ENCODE assay signal across 23 mouse cellular contexts in the genomic region with DNA sequence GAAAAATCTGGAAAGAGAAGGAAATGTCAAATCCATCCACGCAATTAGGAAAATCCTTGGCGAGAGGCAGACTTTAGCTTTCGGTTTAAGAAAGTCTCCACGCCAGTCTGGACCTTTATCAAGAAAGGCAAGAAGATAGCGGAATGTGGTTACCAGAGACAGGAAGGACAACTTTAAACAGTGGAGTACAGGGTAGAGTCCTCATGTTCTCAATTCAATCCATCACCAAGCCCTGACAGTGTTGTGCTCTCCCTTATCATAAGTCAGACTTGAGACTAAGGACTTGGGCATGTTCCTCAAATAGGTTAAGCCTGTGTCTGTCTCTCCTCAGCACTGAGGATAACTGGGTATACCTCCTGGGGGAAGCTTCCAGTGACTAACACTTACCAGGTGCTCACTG. TPM values are rescaled to one million over a fixed set of nuclear protein-coding genes. Genes with fewer than 3 reads are reported as not detected.
"Had no signal": no experiment of that assay in that cellular context is flagged by ENCODE, and none has a peak within 500 bp of the region (broad histone marks: within the 10 kb centered on the region; RNA-seq: fewer than 3 reads in every experiment).

No protein-coding gene starts in this region.

- H3K4me3 ChIP-seq: intestine, embryonic 15.5 days; kidney, embryonic 15.5 days; limb, embryonic 12.5 days; liver, embryonic 13.5 days; midbrain, embryonic 12.5 days; neural tube, embryonic 15.5 days had no signal

- H3K27me3 ChIP-seq: intestine, embryonic 15.5 days; neural tube, embryonic 15.5 days had no signal

- H3K9ac ChIP-seq: intestine, embryonic 15.5 days; kidney, embryonic 15.5 days; limb, embryonic 12.5 days; liver, embryonic 13.5 days; midbrain, embryonic 12.5 days; neural tube, embryonic 15.5 days had no signal

- H3K36me3 ChIP-seq: intestine, embryonic 15.5 days; kidney, embryonic 15.5 days; limb, embryonic 12.5 days; liver, embryonic 13.5 days; midbrain, embryonic 12.5 days; neural tube, embryonic 15.5 days had no signal

- H3K27ac ChIP-seq: intestine, embryonic 15.5 days; kidney, embryonic 15.5 days; limb, embryonic 12.5 days; liver, embryonic 13.5 days; midbrain, embryonic 12.5 days; neural tube, embryonic 15.5 days; stomach, postnatal 0 days had no signal

- H3K4me1 ChIP-seq: intestine, embryonic 15.5 days; kidney, embryonic 15.5 days; limb, embryonic 12.5 days had no signal

- DNase-seq: kidney, adult 18-20 months; kidney, postnatal 14 days; layer of hippocampus, adult 9-11 months; liver, embryonic 13.5 days; lung, adult 2 months; lung, postnatal 36 days; right cerebral cortex, adult 18-20 months; right cerebral cortex, postnatal 25 days; thymus, postnatal 4 days had no signal

- H3K4me2 ChIP-seq: intestine, embryonic 15.5 days; kidney, embryonic 15.5 days; limb, embryonic 12.5 days; liver, embryonic 13.5 days; midbrain, embryonic 12.5 days; neural tube, embryonic 15.5 days had no signal

- H3K9me3 ChIP-seq: intestine, embryonic 15.5 days; kidney, embryonic 15.5 days; limb, embryonic 12.5 days; liver, embryonic 13.5 days; midbrain, embryonic 12.5 days; neural tube, embryonic 15.5 days had no signal

- ATAC-seq: intestine, embryonic 15.5 days; lung, postnatal 0 days had no signal

RNA-seq across cellular contexts. Expression of a gene that starts 3.2 kb away (rescaled TPM):
- total RNA-seq: layer of hippocampus, adult 18-20 months; layer of hippocampus, postnatal 36 days; left cerebral cortex, adult 8-10 months; left cerebral cortex, postnatal 25 days; megakaryocyte-erythroid progenitor cell, adult 5-6 weeks; midbrain, postnatal 0 days had no signal
- polyA plus RNA-seq: intestine, embryonic 15.5 days; limb, embryonic 12.5 days; liver, embryonic 13.5 days; midbrain, embryonic 12.5 days; midbrain, postnatal 0 days; neural tube, embryonic 11.5 days; neural tube, embryonic 15.5 days; stomach, postnatal 0 days had no signal
